Mouse (Mus musculus) lung, embryonic 16.5 days (tissue): Measurements from ENCODE around the gene Rapgef1. TPM values are rescaled to one million over a fixed set of nuclear protein-coding genes. Genes with fewer than 3 reads are reported as not detected.

Experiments
- ATAC-seq: fragments of 200-750 bp; cut with Nextera tagmentation; 2 replicates; pipeline ENCODE4 v1.8.0; 2017; ENCODE audit warnings: low read depth, mild to moderate bottlenecking, moderate library complexity
- H3K27ac ChIP-seq: fragments of 300-500 bp; sonication (generic); 2 replicates; pipeline ENCODE4 v1.5.1; 2014; ENCODE audit warnings: mild to moderate bottlenecking, control low read depth, low read length
- H3K27me3 ChIP-seq: fragments of 300-500 bp; sonication (generic); 2 replicates; pipeline ENCODE4 v1.6.1; 2014; ENCODE audit warnings: low read depth, low read length, mixed read lengths; ENCODE audit not compliant: control insufficient read depth, insufficient read depth
- H3K36me3 ChIP-seq: fragments of 300-500 bp; sonication (generic); 2 replicates; pipeline ENCODE4 v1.6.1; 2014; ENCODE audit warnings: low read length; ENCODE audit not compliant: control insufficient read depth, insufficient read depth
- H3K4me1 ChIP-seq: fragments of 300-500 bp; sonication (generic); replicated peaks from 2 replicates; pipeline ENCODE4 v1.6.1; 2014; ENCODE audit warnings: low read length, mixed read lengths; ENCODE audit not compliant: control insufficient read depth, insufficient read depth
- H3K4me2 ChIP-seq: fragments of 300-500 bp; sonication (generic); 2 replicates; pipeline ENCODE4 v1.6.1; 2014; ENCODE audit warnings: low read depth, low read length, control low read depth
- H3K4me3 ChIP-seq: fragments of 300-500 bp; sonication (generic); 2 replicates; pipeline ENCODE4 v1.5.1; 2014; ENCODE audit warnings: mild to moderate bottlenecking, low read length, control low read depth
- H3K9ac ChIP-seq: fragments of 300-500 bp; sonication (generic); 2 replicates; pipeline ENCODE4 v1.6.1; 2014; ENCODE audit warnings: low read length, control low read depth
- H3K9me3 ChIP-seq: fragments of 300-500 bp; sonication (generic); 2 replicates; pipeline ENCODE4 v1.6.1; 2016; ENCODE audit warnings: low read length; ENCODE audit not compliant: control insufficient read depth
- WGBS: fragments of 180-500 bp; shearing (Covaris S2); extraction: QIAGEN DNeasy Blood & Tissue Kit; methylation state at CpG from one replicate; pipeline ENCODE4 v1.1.7; 2014; 5-methylcytosine and 5-hydroxymethylcytosine counted together
- polyA plus RNA-seq: library from polyadenylated mRNA; unstranded; fragments of >200 nt; fragmentation: Nextera tagmentation; extraction: Ambion mirVana; gene quantifications from 2 replicates; pipeline ENCODE4 v1.2.1, GENCODE M21; 2015

The Rapgef1 gene
- polyA plus RNA-seq, 1 experiment from 2014 or later, result 10.7 TPM

- no peaks in the 10 kb centered on the region for H3K9me3 ChIP-seq
- H3K36me3 ChIP-seq, result no peaks in the 10 kb centered on the region
- H3K4me1 ChIP-seq, result peaks cover 45% of the 10 kb centered on the region
- ATAC-seq, result no peak
- H3K4me3 ChIP-seq, result no peak overlapping the region
- no peaks in the 10 kb centered on the region for H3K27me3 ChIP-seq
- WGBS, result 88% methylated on average over 5 of the region's 5 CpGs
- no peak overlapping the region for H3K4me2 ChIP-seq
- H3K27ac ChIP-seq, result no peak overlapping the region
- H3K9ac ChIP-seq, result no peak overlapping the region
Measured at GRCm38 (mm10) chr2:29665421-29665820, 45.9 kb downstream of the Rapgef1 start.

- no peak overlapping the region for H3K9ac ChIP-seq
- no peaks in the 10 kb centered on the region for H3K27me3 ChIP-seq
- H3K4me1 ChIP-seq, result peaks cover 52% of the 10 kb centered on the region
- no peaks in the 10 kb centered on the region for H3K9me3 ChIP-seq
- H3K4me3 ChIP-seq, result no peak overlapping the region
- no peak overlapping the region for H3K4me2 ChIP-seq
- WGBS, result 6% methylated on average over 7 of the region's 7 CpGs
- ATAC-seq, result peak; percentile 54; the same call in 1 of the 2 replicates
- no peak overlapping the region for H3K27ac ChIP-seq
- H3K36me3 ChIP-seq, result no peaks in the 10 kb centered on the region
Measured at GRCm38 (mm10) chr2:29666589-29666988, 47.1 kb downstream of the Rapgef1 start.

- no peak overlapping the region for H3K27ac ChIP-seq
- H3K4me3 ChIP-seq, result no peak overlapping the region
- 73% methylated on average over 4 of the region's 4 CpGs for WGBS
- H3K4me1 ChIP-seq, result peaks cover 52% of the 10 kb centered on the region
- ATAC-seq, result no peak
- no peak overlapping the region for H3K9ac ChIP-seq
- H3K4me2 ChIP-seq, result no peak overlapping the region
- no peaks in the 10 kb centered on the region for H3K9me3 ChIP-seq
- no peaks in the 10 kb centered on the region for H3K36me3 ChIP-seq
- no peaks in the 10 kb centered on the region for H3K27me3 ChIP-seq
Measured at GRCm38 (mm10) chr2:29667109-29667508, 47.6 kb downstream of the Rapgef1 start.

- H3K4me1 ChIP-seq, result peaks cover 50% of the 10 kb centered on the region
- 55% methylated on average over 7 of the region's 7 CpGs for WGBS
- ATAC-seq, result no peak
Measured at GRCm38 (mm10) chr2:29668011-29668691, 48.6 kb downstream of the Rapgef1 start.

GRCm38 (mm10) chr2:29668963-29669362, 49.4 kb downstream of the Rapgef1 start:
- Histone ChIP-seq H3K4me3 (no peak overlapping the region), H3K27me3 (no peaks in the 10 kb centered on the region)

More at GRCm38 (mm10) chr2:29668011-29668691, 48.6 kb downstream of the Rapgef1 start:
- Histone ChIP-seq H3K9ac (no peak overlapping the region), H3K27me3 (no peaks in the 10 kb centered on the region), H3K27ac (0 out of 2 replicates have a peak overlapping the region, but pooled peaks have one; percentile 15), H3K4me3 (no peak overlapping the region), H3K9me3 (no peaks in the 10 kb centered on the region), H3K4me2 (no peak overlapping the region), H3K36me3 (no peaks in the 10 kb centered on the region)

GRCm38 (mm10) chr2:29669711-29670110, 50.2 kb downstream of the Rapgef1 start:
- no peaks in the 10 kb centered on the region for H3K9me3 ChIP-seq
- no peaks in the 10 kb centered on the region for H3K36me3 ChIP-seq
- peaks cover 45% of the 10 kb centered on the region for H3K4me1 ChIP-seq
- H3K27me3 ChIP-seq, result no peaks in the 10 kb centered on the region
- H3K27ac ChIP-seq, result peak overlapping the region; percentile 44
- H3K4me2 ChIP-seq, result no peak overlapping the region
- H3K4me3 ChIP-seq, result no peak overlapping the region
- ATAC-seq, result peak; percentile 53
- H3K9ac ChIP-seq, result no peak overlapping the region

More at GRCm38 (mm10) chr2:29668963-29669362, 49.4 kb downstream of the Rapgef1 start:
- WGBS, result 86% methylated on average over 4 of the region's 4 CpGs
- peaks cover 45% of the 10 kb centered on the region for H3K4me1 ChIP-seq
- H3K4me2 ChIP-seq, result no peak overlapping the region
- no peaks in the 10 kb centered on the region for H3K36me3 ChIP-seq
- H3K27ac ChIP-seq, result no peak overlapping the region
- no peaks in the 10 kb centered on the region for H3K9me3 ChIP-seq
- ATAC-seq, result no peak
- no peak overlapping the region for H3K9ac ChIP-seq

GRCm38 (mm10) chr2:29670231-29670991, 50.9 kb downstream of the Rapgef1 start:
- peaks cover 45% of the 10 kb centered on the region for H3K4me1 ChIP-seq
- ATAC-seq, result peak; percentile 44
- WGBS, result 34% methylated on average over 9 of the region's 9 CpGs
- no peak overlapping the region for H3K4me3 ChIP-seq
- H3K27me3 ChIP-seq, result no peaks in the 10 kb centered on the region
- H3K9me3 ChIP-seq, result no peaks in the 10 kb centered on the region
- 0 out of 2 replicates have a peak overlapping the region, but pooled peaks have one; percentile 4 for H3K4me2 ChIP-seq
- peak overlapping the region; percentile 21 for H3K27ac ChIP-seq
- no peak overlapping the region for H3K9ac ChIP-seq
- no peaks in the 10 kb centered on the region for H3K36me3 ChIP-seq

- H3K9me3 ChIP-seq, result no peaks in the 10 kb centered on the region
- H3K4me2 ChIP-seq, result no peak overlapping the region
- peaks cover 43% of the 10 kb centered on the region for H3K4me1 ChIP-seq
- H3K9ac ChIP-seq, result no peak overlapping the region
- H3K27me3 ChIP-seq, result no peaks in the 10 kb centered on the region
- 70% methylated on average over 4 of the region's 4 CpGs for WGBS
- no peak overlapping the region for H3K27ac ChIP-seq
- no peak for ATAC-seq
- H3K4me3 ChIP-seq, result no peak overlapping the region
- H3K36me3 ChIP-seq, result no peaks in the 10 kb centered on the region
Measured at GRCm38 (mm10) chr2:29671374-29671773, 51.9 kb downstream of the Rapgef1 start.

- 86% methylated on average over 3 of the region's 3 CpGs for WGBS
- Histone ChIP-seq H3K27me3 (no peaks in the 10 kb centered on the region), H3K4me2 (no peak overlapping the region), H3K9me3 (no peaks in the 10 kb centered on the region), H3K4me1 (peaks cover 42% of the 10 kb centered on the region), H3K36me3 (no peaks in the 10 kb centered on the region), H3K4me3 (no peak overlapping the region), H3K27ac (no peak overlapping the region), H3K9ac (no peak overlapping the region)
- no peak for ATAC-seq
Measured at GRCm38 (mm10) chr2:29671856-29672255, 52.3 kb downstream of the Rapgef1 start.
